In genomic region chr16:49164349-49165137, GRCm38 (mm10) we compare ENCODE assay signal across 8 mouse cellular contexts.
A peak's percentile ranks its signal among the peaks of the same experiment; 100 is the strongest.
DNase-seq lines count a peak whose midpoint lies in the region; ATAC-seq lines count a peak whose summit lies in the region.

No protein-coding gene starts in this region.

- peak; percentile 79; the same call in 1 of the 2 replicates for ATAC-seq in forebrain, embryonic 15.5 days (replicated peaks)
- peak; percentile 65; the same call in 1 of the 2 replicates for ATAC-seq in midbrain, embryonic 14.5 days (ENCODE audit: low FRiP score, low TSS enrichment)

- intact Hi-C loops in left cerebral cortex, postnatal 10 days (cut with DNase I), result loop anchor here (5.0 kb wide), 1 partner anchor 158 kb away; no protein-coding TSS in a partner anchor

- no peaks in the 10 kb centered on the region for H3K36me3 ChIP-seq in forebrain, embryonic 15.5 days
- H3K36me3 ChIP-seq in midbrain, embryonic 14.5 days (ENCODE audit: control insufficient read depth, insufficient read depth, low read length), result no peaks in the 10 kb centered on the region
- no peaks in the 10 kb centered on the region for H3K36me3 ChIP-seq in splenic B cell, adult 2 months (ENCODE audit: control insufficient read depth, insufficient read depth, low read length, poor library complexity, severe bottlenecking)

- no peaks in the 10 kb centered on the region for H3K4me1 ChIP-seq in forebrain, embryonic 15.5 days
- H3K4me1 ChIP-seq in midbrain, embryonic 14.5 days (ENCODE audit: control insufficient read depth, insufficient read depth, low read length), result no peaks in the 10 kb centered on the region

- no peaks in the 10 kb centered on the region for H3K27me3 ChIP-seq in forebrain, embryonic 15.5 days
- no peaks in the 10 kb centered on the region for H3K27me3 ChIP-seq in midbrain, embryonic 14.5 days (ENCODE audit: control insufficient read depth, insufficient read depth, low read length)
- no peaks in the 10 kb centered on the region for H3K27me3 ChIP-seq in splenic B cell, adult 2 months (ENCODE audit: control insufficient read depth, insufficient read depth, low read length, poor library complexity, severe bottlenecking)

- H3K4me3 ChIP-seq in forebrain, embryonic 15.5 days, result no peak overlapping the region
- no peak overlapping the region for H3K4me3 ChIP-seq in midbrain, embryonic 14.5 days (replicated peaks; ENCODE audit: low read depth, low read length)

- H3K27ac ChIP-seq in forebrain, embryonic 15.5 days (replicated peaks), result no peak overlapping the region
- H3K27ac ChIP-seq in midbrain, embryonic 14.5 days (replicated peaks; ENCODE audit: low read depth, low read length), result no peak overlapping the region

- H3K9ac ChIP-seq in forebrain, embryonic 15.5 days (replicated peaks), result no peak overlapping the region
- H3K9ac ChIP-seq in midbrain, embryonic 14.5 days (replicated peaks; ENCODE audit: low read length), result no peak overlapping the region

- H3K9me3 ChIP-seq in forebrain, embryonic 15.5 days, result no peaks in the 10 kb centered on the region
- H3K9me3 ChIP-seq in midbrain, embryonic 14.5 days (ENCODE audit: control insufficient read depth, low read length), result no peaks in the 10 kb centered on the region

- H3K4me2 ChIP-seq in forebrain, embryonic 15.5 days (replicated peaks), result no peak overlapping the region
- no peak overlapping the region for H3K4me2 ChIP-seq in midbrain, embryonic 14.5 days (ENCODE audit: low read length)

- 40% methylated on average over 7 of the region's 7 CpGs for WGBS in forebrain, embryonic 15.5 days
- 43% methylated on average over 7 of the region's 7 CpGs for WGBS in midbrain, embryonic 14.5 days

- DNase-seq in urinary bladder, postnatal 25 days (ENCODE audit: low spot score), result peak; percentile 52
- DNase-seq in urinary bladder, adult 2 months (ENCODE audit: low spot score), result no peak
- peak; percentile 61 to 64 for DNase-seq in cerebellum, adult 18-20 months
- peak; percentile 2 for DNase-seq in kidney, adult 11 months
- peak; percentile 71 to 72 for DNase-seq in left cerebral cortex, postnatal 10 days (ENCODE audit: extremely low spot score in 1 of 2, low spot score in 2 of 2)
- DNase-seq in midbrain, embryonic 14.5 days, result peak; percentile 89
- DNase-seq in splenic B cell, adult 2 months (ENCODE audit: low read depth, low spot score), result peak; percentile 67
